Comparison of ENCODE assay signal across 16 mouse cellular contexts in genomic region chr16:7244382-7244781, GRCm38 (mm10).
"Had no signal": no experiment of that assay in that cellular context is flagged by ENCODE, and none has a peak within 500 bp of the region (broad histone marks: within the 10 kb centered on the region; RNA-seq: fewer than 3 reads in every experiment).

No protein-coding gene starts in this region.

- ATAC-seq: intestine, postnatal 0 days; liver, postnatal 0 days had no signal

- H3K36me3 ChIP-seq: limb, embryonic 12.5 days; limb, embryonic 15.5 days had no signal

- H3K4me3 ChIP-seq: limb, embryonic 12.5 days; limb, embryonic 15.5 days had no signal

- H3K9ac ChIP-seq: limb, embryonic 12.5 days; limb, embryonic 15.5 days; liver, embryonic 14.5 days; liver, postnatal 0 days had no signal

- H3K9me3 ChIP-seq: limb, embryonic 12.5 days; limb, embryonic 15.5 days had no signal

- H3K4me2 ChIP-seq: limb, embryonic 12.5 days; limb, embryonic 15.5 days; liver, embryonic 11.5 days; midbrain, embryonic 11.5 days had no signal

- H3K27ac ChIP-seq: kidney, postnatal 0 days; limb, embryonic 12.5 days; limb, embryonic 15.5 days; liver, embryonic 14.5 days had no signal

- H3K27me3 ChIP-seq: limb, embryonic 12.5 days; limb, embryonic 15.5 days had no signal

- H3K4me1 ChIP-seq: limb, embryonic 12.5 days; limb, embryonic 15.5 days had no signal

- DNase-seq: kidney, adult 2 months; kidney, postnatal 36 days; layer of hippocampus, postnatal 36 days; left cerebral cortex, postnatal 4 days; liver, postnatal 0 days; lung, postnatal 36 days; midbrain, embryonic 14.5 days; thymus, adult 18-20 months; thymus, postnatal 4 days had no signal
